Mouse (Mus musculus) kidney, adult 11 months (tissue): ENCODE data around the gene Cfb.

Experiments used
- DNase-seq: peaks from one replicate; pipeline ENCODE4 v3.0.0; 2022

Cfb gene

GRCm38 (mm10) chr17:34883332-34883731 lies 21.0 kb upstream of the Cfb start:
- DNase-seq = no peak

GRCm38 (mm10) chr17:34881683-34882310 lies 19.5 kb upstream of the Cfb start, which contains the start of gene Gm20547:
Gene Gm20547, minus strand, starts transcription at chr17:34882042.
- peak; percentile 36 for DNase-seq

- DNase-seq = no peak
Measured at GRCm38 (mm10) chr17:34881166-34881565, 18.8 kb upstream of the Cfb start.

GRCm38 (mm10) chr17:34879336-34879879 lies 17.1 kb upstream of the Cfb start, which contains the start of gene Zbtb12:
Gene Zbtb12, plus strand, starts transcription at chr17:34879483.
- no peak for DNase-seq

GRCm38 (mm10) chr17:34874321-34874720 lies 12.0 kb upstream of the Cfb start:
- no peak for DNase-seq

- no peak for DNase-seq
Measured at GRCm38 (mm10) chr17:34865981-34866380, 3.7 kb upstream of the Cfb start.

- peak; percentile 83 for DNase-seq
Measured at GRCm38 (mm10) chr17:34861704-34862415, 458 bp downstream of the Cfb start.

- no peak for DNase-seq
Measured at GRCm38 (mm10) chr17:34860514-34860913, 1.8 kb downstream of the Cfb start.

GRCm38 (mm10) chr17:34858670-34859069 lies 3.6 kb downstream of the Cfb start:
- DNase-seq = no peak

GRCm38 (mm10) chr17:34855825-34856224 lies 6.5 kb downstream of the Cfb start:
- no peak for DNase-seq

- no peak for DNase-seq
Measured at GRCm38 (mm10) chr17:34854761-34855160, 7.6 kb downstream of the Cfb start.

- DNase-seq = no peak
Measured at GRCm38 (mm10) chr17:34853511-34853910, 8.8 kb downstream of the Cfb start.

GRCm38 (mm10) chr17:34850517-34851125 lies 11.7 kb downstream of the Cfb start:
- no peak for DNase-seq

GRCm38 (mm10) chr17:34849722-34850516 lies 12.4 kb downstream of the Cfb start, which contains the start of the genes Skiv2l and Nelfe:
Gene Skiv2l, minus strand, starts transcription at chr17:34850210.
Gene Nelfe, plus strand, starts transcription at chr17:34850391.
- DNase-seq = peak; percentile 96

- no peak for DNase-seq
Measured at GRCm38 (mm10) chr17:34847615-34848014, 14.7 kb downstream of the Cfb start.

GRCm38 (mm10) chr17:34847192-34847591 lies 15.1 kb downstream of the Cfb start:
- no peak for DNase-seq

- DNase-seq = no peak
Measured at GRCm38 (mm10) chr17:34844884-34845283, 17.4 kb downstream of the Cfb start.

GRCm38 (mm10) chr17:34840736-34841307 lies 21.5 kb downstream of the Cfb start:
- DNase-seq = no peak

GRCm38 (mm10) chr17:34838785-34839184 lies 23.5 kb downstream of the Cfb start:
- DNase-seq = no peak

- peak; percentile 41 for DNase-seq
Measured at GRCm38 (mm10) chr17:34837464-34838324, 24.6 kb downstream of the Cfb start.

- DNase-seq = peak; percentile 95
Measured at GRCm38 (mm10) chr17:34836856-34837221, 25.5 kb downstream of the Cfb start, which contains the start of the genes Stk19 and Dxo. Gene Stk19, minus strand, starts transcription at chr17:34836945. Gene Dxo, plus strand, starts transcription at chr17:34837019.
